Mouse (Mus musculus) urinary bladder, postnatal 0 days (tissue): ENCODE results near the gene Cfc1. TPM values are rescaled to one million over a fixed set of nuclear protein-coding genes. Genes with fewer than 3 reads are reported as not detected.

Experiments used
- polyA plus RNA-seq: library from polyadenylated mRNA; unstranded; fragments of >200 nt; fragmentation: Nextera tagmentation; extraction: Ambion mirVana; gene quantifications from 2 replicates; pipeline ENCODE4 v1.2.1, GENCODE M21; 2015

Cfc1 gene
- 0.54 and 0.65 TPM in 2 replicates for polyA plus RNA-seq

GRCm38 (mm10) chr1:34535043-34535698 lies at the start of gene Cfc1:
TSS of gene Cfc1 (plus strand) at chr1:34535648.

GRCm38 (mm10) chr1:34560843-34561242 lies 25.4 kb downstream of the Cfc1 start, which contains the start of gene Prss40:
TSS of gene Prss40 (minus strand) at chr1:34560943.

GRCm38 (mm10) chr1:34578851-34579781 lies 43.7 kb downstream of the Cfc1 start, which contains the start of gene Amer3:
TSS of gene Amer3 (plus strand) at chr1:34579657.

Other genes starting within 250 kb of the Cfc1 start
- gene Ccdc115, start 96.0 kb upstream of the Cfc1 start, polyA plus RNA-seq = 36.9 and 37.6 TPM in 2 replicates
- 41.1 and 44.7 TPM in 2 replicates for gene Imp4, start 95.8 kb upstream of the Cfc1 start, polyA plus RNA-seq
- gene Ptpn18, start 75.9 kb upstream of the Cfc1 start, polyA plus RNA-seq = 15.4 and 18.9 TPM in 2 replicates
- gene Prss39, start 37.2 kb upstream of the Cfc1 start, polyA plus RNA-seq = not detected in 2 replicates
- not detected in 2 replicates for gene Prss40, start 25.3 kb downstream of the Cfc1 start, polyA plus RNA-seq
- gene Amer3, start 44.0 kb downstream of the Cfc1 start, polyA plus RNA-seq = not detected in 2 replicates